In the genomic region with DNA sequence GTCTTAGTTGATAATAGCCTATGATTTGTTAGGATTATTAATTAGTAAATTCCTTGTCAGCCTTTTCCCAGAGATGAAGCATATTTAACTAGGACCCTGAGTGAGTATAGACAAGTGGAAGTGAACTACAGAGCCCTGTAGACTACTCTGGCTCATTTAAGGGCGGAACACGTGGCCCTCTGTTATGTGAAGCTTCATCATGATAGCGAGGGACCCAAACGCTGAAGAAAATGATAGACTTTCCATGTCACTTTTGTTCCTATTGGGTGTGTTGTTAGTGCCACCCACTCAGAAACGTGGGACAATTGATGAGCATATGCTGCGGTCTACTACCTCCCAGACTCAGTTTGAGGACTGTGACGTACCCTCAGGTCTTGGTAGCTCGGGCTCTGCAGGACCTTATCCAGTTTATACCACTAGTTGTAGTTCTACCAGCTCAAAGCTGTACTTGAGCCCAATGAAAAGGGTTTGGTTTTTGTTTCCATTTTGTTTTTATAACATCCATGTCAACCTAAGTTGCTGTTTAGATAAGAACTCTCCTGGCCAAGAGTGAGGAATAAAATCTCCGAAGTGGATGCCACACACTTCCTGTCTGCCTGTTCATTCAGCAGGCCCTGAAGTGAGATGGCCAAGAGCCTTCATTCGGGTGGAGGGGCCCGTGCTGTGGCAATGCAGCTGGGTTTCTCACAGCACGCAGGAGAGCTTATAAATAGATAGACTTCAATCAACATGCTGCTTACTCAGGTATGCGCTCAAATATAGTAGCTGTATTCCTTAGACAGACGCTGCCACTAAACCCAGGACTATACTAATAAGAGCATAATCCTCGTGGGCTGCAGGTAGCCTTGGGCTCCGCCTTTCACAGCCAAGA, we compare ENCODE assay signal across 9 mouse cellular contexts.
A peak's percentile ranks its signal among the peaks of the same experiment; 100 is the strongest.
DNase-seq lines count a peak whose midpoint lies in the region; ATAC-seq and TF ChIP-seq lines count a peak whose summit lies in the region.
"Had no signal": no experiment of that assay in that cellular context is flagged by ENCODE, and none has a peak within 500 bp of the region (broad histone marks: within the 10 kb centered on the region; RNA-seq: fewer than 3 reads in every experiment).

No protein-coding gene starts in this region.

- H3K4me1 ChIP-seq in forebrain, embryonic 12.5 days: peaks cover 31% of the 10 kb centered on the region
- H3K4me1 ChIP-seq in forebrain, embryonic 15.5 days: peaks cover 20% of the 10 kb centered on the region
- peaks cover 15% of the 10 kb centered on the region for H3K4me1 ChIP-seq in hindbrain, embryonic 15.5 days (replicated peaks)
- peaks cover 2% of the 10 kb centered on the region; the same call in 1 of the 2 replicates for H3K4me1 ChIP-seq in hindbrain, embryonic 11.5 days (replicated peaks; ENCODE audit: control insufficient read depth, insufficient read depth, low read length)
- H3K4me1 ChIP-seq in neural tube, embryonic 13.5 days (replicated peaks): peaks cover 40% of the 10 kb centered on the region
- no peaks in the 10 kb centered on the region for H3K4me1 ChIP-seq in cerebellum, adult 2 months (ENCODE audit: control insufficient read depth, insufficient read depth, low read length)

- H3K9ac ChIP-seq in forebrain, embryonic 12.5 days: no peak overlapping the region
- no peak overlapping the region for H3K9ac ChIP-seq in forebrain, embryonic 15.5 days (replicated peaks)
- no peak overlapping the region for H3K9ac ChIP-seq in hindbrain, embryonic 15.5 days
- no peak overlapping the region for H3K9ac ChIP-seq in hindbrain, embryonic 11.5 days (ENCODE audit: low read depth, low read length)
- no peak overlapping the region for H3K9ac ChIP-seq in neural tube, embryonic 13.5 days
- H3K9ac ChIP-seq: midbrain, embryonic 13.5 days had no signal

- no peak overlapping the region for H3K4me2 ChIP-seq in forebrain, embryonic 12.5 days
- H3K4me2 ChIP-seq in forebrain, embryonic 15.5 days (replicated peaks): no peak overlapping the region
- no peak overlapping the region for H3K4me2 ChIP-seq in hindbrain, embryonic 15.5 days
- no peak overlapping the region for H3K4me2 ChIP-seq in hindbrain, embryonic 11.5 days (replicated peaks; ENCODE audit: low read depth, low read length)
- H3K4me2 ChIP-seq in neural tube, embryonic 13.5 days: no peak overlapping the region
- H3K4me2 ChIP-seq: midbrain, embryonic 13.5 days had no signal

- TF ChIP-seq CTCF in cerebellum, adult 2 months (IDR thresholded peaks at IDR 0.05; ENCODE audit: borderline replicate concordance, insufficient read depth, low read depth, low read length): no peak

- H3K36me3 ChIP-seq in forebrain, embryonic 12.5 days (replicated peaks): no peaks in the 10 kb centered on the region
- no peaks in the 10 kb centered on the region for H3K36me3 ChIP-seq in forebrain, embryonic 15.5 days
- H3K36me3 ChIP-seq in hindbrain, embryonic 15.5 days: no peaks in the 10 kb centered on the region
- no peaks in the 10 kb centered on the region for H3K36me3 ChIP-seq in hindbrain, embryonic 11.5 days (ENCODE audit: control insufficient read depth, insufficient read depth, low read length)
- H3K36me3 ChIP-seq in neural tube, embryonic 13.5 days: no peaks in the 10 kb centered on the region
- H3K36me3 ChIP-seq: midbrain, embryonic 13.5 days had no signal

- H3K9me3 ChIP-seq in forebrain, embryonic 12.5 days: no peaks in the 10 kb centered on the region
- no peaks in the 10 kb centered on the region for H3K9me3 ChIP-seq in forebrain, embryonic 15.5 days
- H3K9me3 ChIP-seq in hindbrain, embryonic 15.5 days: no peaks in the 10 kb centered on the region
- H3K9me3 ChIP-seq in hindbrain, embryonic 11.5 days (ENCODE audit: control insufficient read depth, low read length): no peaks in the 10 kb centered on the region
- no peaks in the 10 kb centered on the region for H3K9me3 ChIP-seq in neural tube, embryonic 13.5 days
- H3K9me3 ChIP-seq: midbrain, embryonic 13.5 days had no signal

- WGBS in forebrain, embryonic 12.5 days: 83% methylated on average over 16 of the region's 16 CpGs
- 72% methylated on average over 16 of the region's 16 CpGs for WGBS in forebrain, embryonic 15.5 days
- WGBS in hindbrain, embryonic 15.5 days: 76% methylated on average over 16 of the region's 16 CpGs
- WGBS in hindbrain, embryonic 11.5 days: 85% methylated on average over 16 of the region's 16 CpGs
- 80% methylated on average over 16 of the region's 16 CpGs for WGBS in neural tube, embryonic 13.5 days
- 69% methylated on average over 16 of the region's 16 CpGs for WGBS in cerebellum, adult 2 months

- H3K4me3 ChIP-seq in forebrain, embryonic 12.5 days (replicated peaks): no peak overlapping the region
- no peak overlapping the region for H3K4me3 ChIP-seq in forebrain, embryonic 15.5 days
- H3K4me3 ChIP-seq in hindbrain, embryonic 15.5 days: no peak overlapping the region
- no peak overlapping the region for H3K4me3 ChIP-seq in hindbrain, embryonic 11.5 days (ENCODE audit: low read depth, low read length)
- no peak overlapping the region for H3K4me3 ChIP-seq in neural tube, embryonic 13.5 days
- no peak overlapping the region for H3K4me3 ChIP-seq in cerebellum, adult 2 months (replicated peaks; ENCODE audit: insufficient read depth, low read depth, low read length)
- H3K4me3 ChIP-seq: midbrain, embryonic 13.5 days had no signal

- DNase-seq in hindbrain, embryonic 11.5 days (ENCODE audit: low spot score): no peak
- no peak for DNase-seq in neural tube, embryonic 10.5 days (ENCODE audit: extremely low spot score, low spot score)
- DNase-seq in cerebellum, adult 9-11 months: no peak
- DNase-seq in cerebellum, adult 2 months: no peak

- no peaks in the 10 kb centered on the region for H3K27me3 ChIP-seq in forebrain, embryonic 12.5 days
- H3K27me3 ChIP-seq in forebrain, embryonic 15.5 days: no peaks in the 10 kb centered on the region
- H3K27me3 ChIP-seq in hindbrain, embryonic 15.5 days: no peaks in the 10 kb centered on the region
- no peaks in the 10 kb centered on the region for H3K27me3 ChIP-seq in hindbrain, embryonic 11.5 days (ENCODE audit: control insufficient read depth, insufficient read depth, low read length)
- H3K27me3 ChIP-seq in neural tube, embryonic 13.5 days: no peaks in the 10 kb centered on the region
- H3K27me3 ChIP-seq in cerebellum, adult 2 months (ENCODE audit: control insufficient read depth, insufficient read depth, low read length): no peaks in the 10 kb centered on the region
- H3K27me3 ChIP-seq: midbrain, embryonic 13.5 days had no signal

- peak overlapping the region; percentile 50; the same call in 1 of the 2 replicates for H3K27ac ChIP-seq in forebrain, embryonic 12.5 days
- no peak overlapping the region for H3K27ac ChIP-seq in forebrain, embryonic 15.5 days (replicated peaks)
- peak overlapping the region; percentile 46; the same call in 1 of the 2 replicates for H3K27ac ChIP-seq in hindbrain, embryonic 15.5 days (replicated peaks)
- H3K27ac ChIP-seq in hindbrain, embryonic 11.5 days (ENCODE audit: low read depth, low read length): no peak overlapping the region; the same call in 1 of the 2 replicates
- H3K27ac ChIP-seq in neural tube, embryonic 13.5 days (replicated peaks): peak overlapping the region; percentile 61
- no peak overlapping the region for H3K27ac ChIP-seq in cerebellum, adult 2 months (ENCODE audit: insufficient read depth, low read length)
- H3K27ac ChIP-seq: midbrain, embryonic 13.5 days had no signal

- no peak for TF ChIP-seq POLR2A in cerebellum, adult 2 months (IDR thresholded peaks at IDR 0.05; ENCODE audit: borderline replicate concordance, insufficient read depth, low read length)

- no peak for ATAC-seq in forebrain, embryonic 12.5 days (ENCODE audit: low FRiP score)
- ATAC-seq in forebrain, embryonic 15.5 days (replicated peaks): no peak
- no peak for ATAC-seq in hindbrain, embryonic 15.5 days (ENCODE audit: low FRiP score, low read depth)
- ATAC-seq in hindbrain, embryonic 11.5 days (ENCODE audit: low FRiP score): no peak
- no peak for ATAC-seq in neural tube, embryonic 13.5 days (ENCODE audit: low read depth)
- ATAC-seq: midbrain, embryonic 13.5 days had no signal

Comparison
In these comparisons a context has a peak if more than half of its experiments do, and no peak if none do; other contexts are left out.
1. H3K27ac ChIP-seq: peak in forebrain, embryonic 12.5 days (single experiment), hindbrain, embryonic 15.5 days (single experiment) and neural tube, embryonic 13.5 days (single experiment); none in forebrain, embryonic 15.5 days (single experiment), hindbrain, embryonic 11.5 days (single experiment) and cerebellum, adult 2 months (single experiment).